Mouse (Mus musculus) liver, postnatal 0 days (tissue): ENCODE data around the gene Sptlc2. TPM values are rescaled to one million over a fixed set of nuclear protein-coding genes. Genes with fewer than 3 reads are reported as not detected.
A peak's percentile ranks its signal among the peaks of the same experiment; 100 is the strongest.

Source experiments
- ATAC-seq: fragments of 200-750 bp; cut with Nextera tagmentation; 2 replicates; pipeline ENCODE4 v1.8.0; 2017; ENCODE audit warnings: mild to moderate bottlenecking, moderate library complexity
- DNase-seq: peaks from one replicate; pipeline ENCODE4 v3.0.0-alpha.2; 2016
- H3K27ac ChIP-seq: fragments of 300-500 bp; sonication (generic); 2 replicates; pipeline ENCODE4 v1.5.1; 2014; ENCODE audit warnings: antibody characterized with exemption, moderate library complexity, mild to moderate bottlenecking, low read depth
- H3K27me3 ChIP-seq: fragments of 300-500 bp; sonication (generic); 2 replicates; pipeline ENCODE4 v1.6.1; 2014; ENCODE audit warnings: low read length, control low read depth, mixed read lengths; ENCODE audit not compliant: insufficient read depth
- H3K36me3 ChIP-seq: fragments of 300-500 bp; sonication (generic); replicated peaks from 2 replicates; pipeline ENCODE4 v1.6.1; 2014; ENCODE audit warnings: mild to moderate bottlenecking, control low read depth, low read length, moderate library complexity, mixed read lengths; ENCODE audit not compliant: insufficient read depth
- H3K4me1 ChIP-seq: fragments of 300-500 bp; sonication (generic); 2 replicates; pipeline ENCODE4 v1.6.1; 2014; ENCODE audit warnings: antibody characterized with exemption, mild to moderate bottlenecking, control low read depth; ENCODE audit not compliant: insufficient read depth
- H3K4me2 ChIP-seq: fragments of 300-500 bp; sonication (generic); 2 replicates; pipeline ENCODE4 v1.6.1; 2014; ENCODE audit warnings: low read depth, mild to moderate bottlenecking, low read length, moderate library complexity, mixed read lengths
- H3K4me3 ChIP-seq: fragments of 300-500 bp; sonication (generic); 2 replicates; pipeline ENCODE4 v1.5.1; 2014; ENCODE audit warnings: low read depth, low read length
- H3K9ac ChIP-seq: fragments of 300-500 bp; sonication (generic); replicated peaks from 2 replicates; pipeline ENCODE4 v1.6.1; 2014; ENCODE audit warnings: mild to moderate bottlenecking, moderate library complexity
- H3K9me3 ChIP-seq: fragments of 300-500 bp; sonication (generic); 2 replicates; pipeline ENCODE4 v1.6.1; 2016; ENCODE audit warnings: mild to moderate bottlenecking, control low read depth, low read length, mixed read lengths
- CTCF ChIP-seq: sonication (generic); IDR thresholded peaks from 2 replicates; pipeline ENCODE4 v1.5.1; 2016; ENCODE audit warnings: antibody characterized with exemption, low read depth
- EP300 ChIP-seq: IDR thresholded peaks from 2 replicates; pipeline ENCODE4 v1.6.1; 2016; ENCODE audit warnings: antibody characterized with exemption, low read depth, mild to moderate bottlenecking
- WGBS: fragments of 180-500 bp; shearing (Covaris S2); extraction: QIAGEN DNeasy Blood & Tissue Kit; methylation state at CpG from one replicate; pipeline ENCODE4 v1.1.7; 2014; ENCODE audit not compliant: insufficient replicate concordance; 5-methylcytosine and 5-hydroxymethylcytosine counted together
- polyA plus RNA-seq: library from polyadenylated mRNA; unstranded; fragments of >200 nt; fragmentation: Nextera tagmentation; extraction: Ambion mirVana; gene quantifications from 2 replicates; pipeline ENCODE4 v1.2.1, GENCODE M21; 2015

Sptlc2 gene
- polyA plus RNA-seq, 1 experiment from 2014 or later = 39.5 TPM

GRCm38 (mm10) chr12:87389231-87389630 is 1.1 kb upstream of the Sptlc2 start:
- Histone ChIP-seq H3K4me3 (peak overlapping the region; percentile 98), H3K9ac (no peak overlapping the region), H3K27me3 (no peaks in the 10 kb centered on the region), H3K36me3 (no peaks in the 10 kb centered on the region), H3K4me2 (peak overlapping the region; percentile 100; the same call in 1 of the 2 replicates), H3K9me3 (no peaks in the 10 kb centered on the region), H3K4me1 (peaks cover 37% of the 10 kb centered on the region), H3K27ac (no peak overlapping the region)
- ATAC-seq (no peak), DNase-seq (no peak)
- TF ChIP-seq CTCF (no peak), EP300 (no peak)
- 87% methylated on average over 3 of the region's 3 CpGs for WGBS

- TF ChIP-seq CTCF (no peak), EP300 (no peak)
- DNase-seq (peak; percentile 29), ATAC-seq (peak; percentile 28)
- 1% methylated on average over 54 of the region's 65 CpGs for WGBS
- Histone ChIP-seq H3K27me3 (no peaks in the 10 kb centered on the region), H3K9me3 (no peaks in the 10 kb centered on the region), H3K4me3 (peak overlapping the region; percentile 98), H3K4me2 (peak overlapping the region; percentile 100), H3K4me1 (peaks cover 26% of the 10 kb centered on the region), H3K27ac (peak overlapping the region; percentile 93), H3K36me3 (no peaks in the 10 kb centered on the region), H3K9ac (peak overlapping the region; percentile 96)
Observed at GRCm38 (mm10) chr12:87387171-87388121, 709 bp downstream of the Sptlc2 start.

- Histone ChIP-seq H3K27ac (0 out of 2 replicates have a peak overlapping the region, but pooled peaks have one; percentile 18), H3K9ac (no peak overlapping the region), H3K4me2 (no peak overlapping the region), H3K27me3 (no peaks in the 10 kb centered on the region), H3K4me3 (no peak overlapping the region), H3K9me3 (no peaks in the 10 kb centered on the region), H3K36me3 (no peaks in the 10 kb centered on the region), H3K4me1 (peaks cover 30% of the 10 kb centered on the region)
- WGBS = 54% methylated on average over 3 of the region's 3 CpGs
- DNase-seq = no peak
- no peak for ATAC-seq
- TF ChIP-seq CTCF = no peak
- no peak for TF ChIP-seq EP300
Observed at GRCm38 (mm10) chr12:87385051-87385450, 3.1 kb downstream of the Sptlc2 start.

- Histone ChIP-seq H3K9me3 (no peaks in the 10 kb centered on the region), H3K4me3 (no peak overlapping the region), H3K27ac (peak overlapping the region; percentile 11; the same call in 1 of the 2 replicates), H3K27me3 (no peaks in the 10 kb centered on the region), H3K9ac (no peak overlapping the region), H3K4me1 (peaks cover 16% of the 10 kb centered on the region), H3K36me3 (no peaks in the 10 kb centered on the region), H3K4me2 (no peak overlapping the region)
- ATAC-seq (no peak), DNase-seq (no peak)
- no peak for TF ChIP-seq CTCF
- TF ChIP-seq EP300 = no peak
- WGBS = 37% methylated on average over 2 of the region's 2 CpGs
Observed at GRCm38 (mm10) chr12:87381380-87381682, 6.8 kb downstream of the Sptlc2 start.

- DNase-seq = no peak
- Histone ChIP-seq H3K27ac (peak overlapping the region; percentile 11; the same call in 1 of the 2 replicates), H3K27me3 (no peaks in the 10 kb centered on the region), H3K9me3 (no peaks in the 10 kb centered on the region), H3K36me3 (no peaks in the 10 kb centered on the region), H3K4me2 (no peak overlapping the region), H3K4me3 (no peak overlapping the region), H3K9ac (no peak overlapping the region), H3K4me1 (peaks cover 11% of the 10 kb centered on the region)
- TF ChIP-seq EP300 (no peak), CTCF (no peak)
- 54% methylated on average over 10 of the region's 10 CpGs for WGBS
- no peak for ATAC-seq
Observed at GRCm38 (mm10) chr12:87380586-87381379, 7.4 kb downstream of the Sptlc2 start.

GRCm38 (mm10) chr12:87379496-87379895 is 8.7 kb downstream of the Sptlc2 start:
- H3K4me2 ChIP-seq = no peak overlapping the region

More at GRCm38 (mm10) chr12:87379496-87379895, 8.7 kb downstream of the Sptlc2 start:
- Histone ChIP-seq H3K4me1 (peaks cover 7% of the 10 kb centered on the region), H3K27me3 (no peaks in the 10 kb centered on the region), H3K9ac (no peak overlapping the region), H3K27ac (no peak overlapping the region), H3K9me3 (no peaks in the 10 kb centered on the region), H3K4me3 (no peak overlapping the region), H3K36me3 (no peaks in the 10 kb centered on the region)
- TF ChIP-seq EP300 (no peak), CTCF (no peak)
- ATAC-seq = no peak
- WGBS = 66% methylated on average over 2 of the region's 2 CpGs
- DNase-seq = no peak
